Mouse (Mus musculus): ENCODE measurements around the gene Wdr82. TPM values are rescaled to one million over a fixed set of nuclear protein-coding genes. Genes with fewer than 3 reads are reported as not detected.

Wdr82 gene
- polyA plus RNA-seq, 1 experiment from 2014 or later, result 25.2 TPM

DNA sequence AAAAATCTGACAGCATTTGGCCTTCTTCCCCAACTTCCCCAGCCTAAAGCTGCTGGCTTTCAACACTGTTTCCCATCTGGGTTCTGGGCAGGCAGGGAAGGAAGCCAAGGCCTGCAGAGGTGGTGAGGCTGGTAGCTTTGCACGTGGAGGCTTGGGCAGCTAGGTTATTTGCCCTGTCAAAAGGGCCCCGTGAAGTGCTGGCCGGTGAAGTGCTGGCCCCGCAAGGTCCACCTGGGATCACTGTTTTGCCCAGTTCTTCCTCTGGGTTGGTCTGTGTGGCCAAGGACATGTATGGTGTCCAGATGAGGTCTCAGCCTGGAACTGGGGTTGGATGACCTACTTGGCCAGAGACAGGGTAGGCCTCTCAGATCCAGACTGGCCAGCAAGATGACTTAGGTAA, 39.2 kb downstream of the Wdr82 start:
- DNase-seq (ENCODE audit: low spot score), result no peak
- Histone ChIP-seq H3K9ac (ENCODE audit: low read length) (no peak overlapping the region), H3K4me1 (ENCODE audit: control insufficient read depth, insufficient read depth, low read length) (peaks cover 9% of the 10 kb centered on the region), H3K27ac (ENCODE audit: low read depth, low read length) (no peak overlapping the region), H3K27me3 (ENCODE audit: control insufficient read depth, insufficient read depth, low read length) (no peaks in the 10 kb centered on the region), H3K4me3 (ENCODE audit: low read depth, low read length) (no peak overlapping the region), H3K36me3 (ENCODE audit: control insufficient read depth, insufficient read depth, low read length) (peaks cover 3% of the 10 kb centered on the region; the same call in 1 of the 2 replicates), H3K9me3 (ENCODE audit: control insufficient read depth, low read length) (no peaks in the 10 kb centered on the region), H3K4me2 (ENCODE audit: low read depth) (no peak overlapping the region)
- no peak for ATAC-seq (ENCODE audit: insufficient read depth, low FRiP score, low TSS enrichment)
- WGBS, result 91% methylated on average over 4 of the region's 4 CpGs

- WGBS, result 42% methylated on average over 9 of the region's 9 CpGs
- Histone ChIP-seq H3K27me3 (ENCODE audit: control insufficient read depth, insufficient read depth, low read length) (no peaks in the 10 kb centered on the region), H3K4me1 (ENCODE audit: control insufficient read depth, insufficient read depth, low read length) (peaks cover 9% of the 10 kb centered on the region), H3K36me3 (ENCODE audit: control insufficient read depth, insufficient read depth, low read length) (peaks cover 3% of the 10 kb centered on the region; the same call in 1 of the 2 replicates), H3K27ac (ENCODE audit: low read depth, low read length) (0 out of 2 replicates have a peak overlapping the region, but pooled peaks have one; percentile 27), H3K4me2 (ENCODE audit: low read depth) (peak overlapping the region; percentile 46), H3K4me3 (ENCODE audit: low read depth, low read length) (no peak overlapping the region), H3K9me3 (ENCODE audit: control insufficient read depth, low read length) (no peaks in the 10 kb centered on the region), H3K9ac (ENCODE audit: low read length) (peak overlapping the region; percentile 60)
- no peak for DNase-seq (ENCODE audit: low spot score)
- ATAC-seq (ENCODE audit: insufficient read depth, low FRiP score, low TSS enrichment), result peak; percentile 13; the same call in 1 of the 2 replicates
Measured at GRCm38 (mm10) chr9:106210853-106211609, 40.3 kb downstream of the Wdr82 start.

DNA sequence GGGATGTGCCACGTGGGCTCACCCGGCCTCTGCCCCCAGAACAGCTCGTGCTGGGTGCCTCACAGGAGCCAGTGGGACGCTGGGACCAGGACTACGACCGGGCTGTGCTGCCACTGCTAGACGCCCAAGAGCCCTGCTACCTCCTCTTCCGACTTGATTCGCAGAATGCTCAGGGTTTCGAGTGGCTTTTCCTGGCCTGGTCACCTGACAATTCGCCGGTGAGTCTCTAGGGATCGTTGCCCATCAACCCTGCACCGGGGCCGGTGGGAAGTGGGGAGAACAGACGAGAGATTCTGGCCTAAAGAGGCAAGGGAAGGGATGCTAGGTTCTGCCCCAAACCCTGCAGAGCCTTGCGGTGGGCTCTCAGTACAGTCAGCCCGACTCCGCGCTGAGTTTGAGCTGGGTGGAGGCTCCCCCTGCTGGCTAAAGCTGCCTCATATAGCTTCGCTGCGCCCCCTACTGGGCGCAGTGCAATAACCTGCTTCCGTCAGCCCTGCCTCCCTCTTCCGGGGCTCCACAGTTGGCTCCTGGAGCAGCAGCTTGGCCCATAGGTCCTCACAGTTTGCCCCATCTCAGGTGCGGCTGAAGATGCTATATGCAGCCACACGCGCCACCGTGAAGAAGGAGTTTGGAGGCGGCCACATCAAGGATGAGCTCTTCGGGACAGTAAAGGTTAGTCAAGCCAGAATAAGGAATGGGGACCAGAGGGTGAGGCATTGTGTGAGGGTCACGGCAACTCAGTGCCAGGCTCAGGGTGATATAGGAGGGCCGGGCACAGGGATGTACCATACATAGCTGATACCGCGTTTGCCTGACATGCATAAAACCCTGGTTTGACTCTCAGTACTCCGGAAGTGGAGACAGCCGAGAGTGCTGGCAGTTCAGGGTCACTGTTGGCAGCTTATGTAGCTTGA, 41.2 kb downstream of the Wdr82 start:
- peaks cover 9% of the 10 kb centered on the region for H3K4me1 ChIP-seq (ENCODE audit: control insufficient read depth, insufficient read depth, low read length)
- H3K27me3 ChIP-seq (ENCODE audit: control insufficient read depth, insufficient read depth, low read length), result no peaks in the 10 kb centered on the region
- 0 out of 2 replicates have a peak overlapping the region, but pooled peaks have one; percentile 27 for H3K27ac ChIP-seq (ENCODE audit: low read depth, low read length)
- no peaks in the 10 kb centered on the region for H3K9me3 ChIP-seq (ENCODE audit: control insufficient read depth, low read length)
- WGBS, result 17% methylated on average over 37 of the region's 37 CpGs
- H3K4me2 ChIP-seq (ENCODE audit: low read depth), result peak overlapping the region; percentile 46
- ATAC-seq (ENCODE audit: insufficient read depth, low FRiP score, low TSS enrichment), result peak; percentile 87
- peak; percentile 94 for DNase-seq (ENCODE audit: low spot score)
- H3K4me3 ChIP-seq (ENCODE audit: low read depth, low read length), result peak overlapping the region; percentile 20
- peaks cover 3% of the 10 kb centered on the region; the same call in 1 of the 2 replicates for H3K36me3 ChIP-seq (ENCODE audit: control insufficient read depth, insufficient read depth, low read length)
- H3K9ac ChIP-seq (ENCODE audit: low read length), result peak overlapping the region; percentile 60

GRCm38 (mm10) chr9:106212594-106212981, 41.9 kb downstream of the Wdr82 start:
- Histone ChIP-seq H3K4me1 (ENCODE audit: control insufficient read depth, insufficient read depth, low read length) (peaks cover 9% of the 10 kb centered on the region), H3K9me3 (ENCODE audit: control insufficient read depth, low read length) (no peaks in the 10 kb centered on the region), H3K36me3 (ENCODE audit: control insufficient read depth, insufficient read depth, low read length) (peaks cover 3% of the 10 kb centered on the region; the same call in 1 of the 2 replicates), H3K4me2 (ENCODE audit: low read depth) (no peak overlapping the region), H3K27me3 (ENCODE audit: control insufficient read depth, insufficient read depth, low read length) (no peaks in the 10 kb centered on the region), H3K27ac (ENCODE audit: low read depth, low read length) (no peak overlapping the region), H3K4me3 (ENCODE audit: low read depth, low read length) (no peak overlapping the region), H3K9ac (ENCODE audit: low read length) (no peak overlapping the region)
- DNase-seq (ENCODE audit: low spot score), result no peak
- 87% methylated on average over 12 of the region's 12 CpGs for WGBS
- ATAC-seq (ENCODE audit: insufficient read depth, low FRiP score, low TSS enrichment), result no peak

DNA sequence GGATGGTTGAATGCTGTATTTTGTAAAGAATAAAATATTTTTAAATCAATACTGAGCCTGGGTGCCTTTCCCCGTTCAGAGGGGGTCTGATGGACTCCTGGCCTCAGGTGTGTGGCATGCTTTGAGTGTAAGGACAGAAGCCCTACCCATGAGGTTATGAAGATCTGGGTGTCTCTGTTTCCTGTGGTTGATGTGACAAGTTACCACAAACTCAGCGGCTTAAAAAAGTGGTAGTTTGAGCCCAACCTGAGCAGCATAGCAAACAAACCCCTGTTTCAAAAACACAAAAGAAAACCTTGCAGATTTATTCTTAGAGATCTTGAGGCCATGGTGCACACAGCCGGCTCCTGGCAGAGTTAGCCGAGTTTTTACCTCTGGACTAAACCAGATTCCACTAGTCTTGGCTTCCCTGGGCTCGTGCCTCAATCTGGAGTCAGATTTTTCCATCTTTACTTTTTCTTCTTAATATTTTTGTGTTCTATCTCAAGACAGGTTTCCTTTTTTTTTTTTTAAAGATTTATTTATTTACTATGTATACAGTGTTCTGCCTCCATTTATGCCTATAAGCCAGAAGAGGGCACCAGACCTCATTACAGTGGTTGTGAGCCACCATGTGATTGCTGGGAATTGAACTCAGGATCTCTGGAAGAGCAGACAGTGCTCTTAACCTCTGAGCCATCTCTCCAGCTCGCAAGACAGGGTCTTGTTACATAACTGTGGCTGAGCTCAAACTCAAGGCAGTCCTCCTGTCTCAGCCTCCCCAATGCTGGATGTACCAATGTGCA, 44.8 kb downstream of the Wdr82 start:
- Histone ChIP-seq H3K27me3 (ENCODE audit: control insufficient read depth, insufficient read depth, low read length) (no peaks in the 10 kb centered on the region), H3K4me2 (ENCODE audit: low read depth) (no peak overlapping the region), H3K27ac (ENCODE audit: low read depth, low read length) (no peak overlapping the region), H3K36me3 (ENCODE audit: control insufficient read depth, insufficient read depth, low read length) (peaks cover 3% of the 10 kb centered on the region; the same call in 1 of the 2 replicates), H3K9me3 (ENCODE audit: control insufficient read depth, low read length) (no peaks in the 10 kb centered on the region), H3K4me3 (ENCODE audit: low read depth, low read length) (no peak overlapping the region), H3K9ac (ENCODE audit: low read length) (no peak overlapping the region), H3K4me1 (ENCODE audit: control insufficient read depth, insufficient read depth, low read length) (peaks cover 9% of the 10 kb centered on the region)
- WGBS, result 80% methylated on average over 6 of the region's 6 CpGs
- ATAC-seq (ENCODE audit: insufficient read depth, low FRiP score, low TSS enrichment) (no peak), DNase-seq (ENCODE audit: low spot score) (no peak)

DNA sequence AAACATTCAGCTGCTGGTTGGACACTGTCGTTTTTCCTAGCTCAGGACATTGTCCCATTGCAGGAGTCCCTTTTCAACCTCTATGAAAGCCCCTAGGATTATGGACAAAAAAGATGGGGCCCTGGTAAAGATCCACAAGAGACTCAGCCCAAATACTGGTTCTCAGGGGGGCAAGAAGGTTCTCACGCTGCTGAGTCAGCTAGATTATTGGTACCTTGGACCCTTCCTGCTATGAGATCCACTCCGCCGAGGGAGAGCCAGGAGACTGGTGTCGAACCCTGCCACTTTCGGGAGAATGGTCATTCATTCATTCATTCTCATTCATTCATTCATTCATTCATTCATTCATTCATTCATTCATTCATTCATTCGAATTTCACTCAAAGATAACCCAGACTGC, 46.2 kb downstream of the Wdr82 start:
- no peak overlapping the region for H3K9ac ChIP-seq (ENCODE audit: low read length)
- H3K36me3 ChIP-seq (ENCODE audit: control insufficient read depth, insufficient read depth, low read length), result peaks cover 3% of the 10 kb centered on the region; the same call in 1 of the 2 replicates
- no peaks in the 10 kb centered on the region for H3K4me1 ChIP-seq (ENCODE audit: control insufficient read depth, insufficient read depth, low read length)
- H3K4me3 ChIP-seq (ENCODE audit: low read depth, low read length), result no peak overlapping the region
- H3K27me3 ChIP-seq (ENCODE audit: control insufficient read depth, insufficient read depth, low read length), result no peaks in the 10 kb centered on the region
- DNase-seq (ENCODE audit: low spot score), result no peak
- WGBS, result 87% methylated on average over 7 of the region's 7 CpGs
- H3K4me2 ChIP-seq (ENCODE audit: low read depth), result no peak overlapping the region
- H3K9me3 ChIP-seq (ENCODE audit: control insufficient read depth, low read length), result no peaks in the 10 kb centered on the region
- no peak for ATAC-seq (ENCODE audit: insufficient read depth, low FRiP score, low TSS enrichment)
- no peak overlapping the region for H3K27ac ChIP-seq (ENCODE audit: low read depth, low read length)

GRCm38 (mm10) chr9:106220894-106221523, 50.3 kb downstream of the Wdr82 start:
- Histone ChIP-seq H3K27ac (ENCODE audit: low read depth, low read length) (no peak overlapping the region), H3K4me3 (ENCODE audit: low read depth, low read length) (no peak overlapping the region), H3K9ac (ENCODE audit: low read length) (no peak overlapping the region), H3K9me3 (ENCODE audit: control insufficient read depth, low read length) (no peaks in the 10 kb centered on the region), H3K27me3 (ENCODE audit: control insufficient read depth, insufficient read depth, low read length) (no peaks in the 10 kb centered on the region), H3K4me1 (ENCODE audit: control insufficient read depth, insufficient read depth, low read length) (no peaks in the 10 kb centered on the region; the same call in 1 of the 2 replicates), H3K4me2 (ENCODE audit: low read depth) (no peak overlapping the region), H3K36me3 (ENCODE audit: control insufficient read depth, insufficient read depth, low read length) (no peaks in the 10 kb centered on the region)
- 79% methylated on average over 8 of the region's 8 CpGs for whole genome bisulfite sequencing
- no peak for DNase-seq (ENCODE audit: low spot score)
- no peak for ATAC-seq (ENCODE audit: insufficient read depth, low FRiP score, low TSS enrichment)
